Mouse (Mus musculus): ENCODE data around the gene Tenm4. TPM values are rescaled to one million over a fixed set of nuclear protein-coding genes. Genes with fewer than 3 reads are reported as not detected.
A peak's percentile ranks its signal among the peaks of the same experiment; 100 is the strongest.

Tenm4 gene
- total RNA-seq, 1 experiment = 38.9 TPM

DNA sequence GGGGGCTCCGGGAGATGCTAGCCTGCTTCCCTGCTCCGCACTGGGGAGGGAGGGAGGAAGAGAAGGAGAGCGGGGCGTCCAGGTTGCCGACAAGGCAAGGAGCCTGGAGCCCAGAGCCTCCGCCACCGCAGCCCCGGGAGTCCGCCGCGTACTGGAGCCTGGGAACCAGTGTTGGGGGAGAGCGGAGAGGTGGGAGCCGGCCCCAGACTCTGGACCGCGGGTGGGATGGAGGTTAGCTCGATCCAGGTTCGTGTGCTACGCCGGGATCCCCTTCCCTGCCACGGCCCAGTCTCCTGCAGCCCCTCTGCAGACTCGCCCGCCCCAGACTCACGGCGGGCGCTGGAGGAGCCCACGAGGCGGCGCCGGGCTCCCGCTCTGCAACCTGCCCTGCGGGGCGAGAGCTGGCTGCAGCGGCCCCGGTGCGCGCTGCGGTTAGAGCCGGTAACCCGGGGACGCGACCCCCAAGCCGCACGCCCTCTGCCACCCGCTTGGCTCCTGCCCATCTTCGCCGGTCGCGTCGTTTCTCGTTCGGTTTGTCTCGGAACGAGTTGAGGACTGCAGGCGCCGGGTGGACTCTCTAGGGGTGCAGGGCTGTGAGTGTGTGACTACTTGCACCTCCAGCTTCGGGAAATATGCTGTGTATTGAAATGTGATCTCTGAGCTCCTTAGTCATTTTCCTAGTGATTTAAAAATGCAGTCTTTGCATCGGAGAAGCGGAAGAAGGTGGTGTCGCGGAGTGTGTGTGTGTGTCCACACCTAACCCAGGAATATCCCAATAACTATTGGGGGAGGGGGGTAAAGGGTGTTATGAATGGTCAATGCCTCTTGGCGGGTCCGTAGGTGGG lies 39.7 kb downstream of the Tenm4 start:
- no peak for TF ChIP-seq HCFC1 (IDR thresholded peaks at IDR 0.05; ENCODE audit: borderline replicate concordance, insufficient read depth, low read length)
- no peak for TF ChIP-seq CHD2 (IDR thresholded peaks at IDR 0.05; ENCODE audit: low read depth, low read length)
- no peak for TF ChIP-seq ZC3H11A (IDR thresholded peaks at IDR 0.05; ENCODE audit: borderline replicate concordance, low read depth, low read length)
- TF ChIP-seq MAFK (IDR thresholded peaks at IDR 0.05; ENCODE audit: insufficient read depth, low read depth, low read length) = no peak
- no peak for TF ChIP-seq ZNF384 (IDR thresholded peaks at IDR 0.05; ENCODE audit: low read depth, low read length)
- Histone ChIP-seq H3K9me3 (ENCODE audit: control insufficient read depth, insufficient read depth, low read depth, low read length) (no peaks in the 10 kb centered on the region), H3K27ac (ENCODE audit: insufficient read depth, low read depth, low read length, poor library complexity, severe bottlenecking) (peak overlapping the region; percentile 5; the same call in 1 of the 2 replicates), H3K4me1 (ENCODE audit: control insufficient read depth in 2 of 2, insufficient read depth in 2 of 2, low read length in 2 of 2, poor library complexity in 1 of 2) (peaks cover 8 to 13% of the 10 kb centered on the region in 2 experiments), H3K36me3 (ENCODE audit: control insufficient read depth, insufficient read depth, low read length, poor library complexity, severe bottlenecking) (no peaks in the 10 kb centered on the region), H3K4me3 (ENCODE audit: insufficient read depth in 1 of 2, low read depth in 1 of 2, low read length in 2 of 2, poor library complexity in 1 of 2, severe bottlenecking in 1 of 2) (peak overlapping the region; percentile 70 to 86), H3K9ac (ENCODE audit: insufficient read depth, low read depth, low read length, poor library complexity, severe bottlenecking) (peak overlapping the region; percentile 83)
- DNase-seq (ENCODE audit: low read depth, low spot score) = no peak
- in situ Hi-C loops (cut with MboI; ENCODE audit: low sequenced_read_pairs in 2 of 2, unreplicated experiment in 2 of 2) = no loop called here

GRCm38 (mm10) chr7:96211618-96212021 lies 40.6 kb downstream of the Tenm4 start:
- peaks cover 11 to 18% of the 10 kb centered on the region in 2 experiments for H3K4me1 ChIP-seq (ENCODE audit: control insufficient read depth in 2 of 2, insufficient read depth in 2 of 2, low read length in 2 of 2, poor library complexity in 1 of 2)
- H3K9me3 ChIP-seq (ENCODE audit: control insufficient read depth, insufficient read depth, low read depth, low read length) = no peaks in the 10 kb centered on the region
- no peak for TF ChIP-seq ZNF384 (IDR thresholded peaks at IDR 0.05; ENCODE audit: low read depth, low read length)
- no peak for TF ChIP-seq HCFC1 (IDR thresholded peaks at IDR 0.05; ENCODE audit: borderline replicate concordance, insufficient read depth, low read length)
- no peak for TF ChIP-seq CHD2 (IDR thresholded peaks at IDR 0.05; ENCODE audit: low read depth, low read length)
- TF ChIP-seq ZC3H11A (IDR thresholded peaks at IDR 0.05; ENCODE audit: borderline replicate concordance, low read depth, low read length) = no peak
- no peak for TF ChIP-seq MAFK (IDR thresholded peaks at IDR 0.05; ENCODE audit: insufficient read depth, low read depth, low read length)
- DNase-seq (ENCODE audit: low read depth, low spot score) = no peak
- H3K9ac ChIP-seq (ENCODE audit: insufficient read depth, low read depth, low read length, poor library complexity, severe bottlenecking) = peak overlapping the region; percentile 82
- peak overlapping the region; percentile 99; the same call in 1 of the 2 replicates for H3K27ac ChIP-seq (ENCODE audit: insufficient read depth, low read depth, low read length, poor library complexity, severe bottlenecking)
- H3K4me3 ChIP-seq (ENCODE audit: insufficient read depth in 1 of 2, low read depth in 1 of 2, low read length in 2 of 2, poor library complexity in 1 of 2, severe bottlenecking in 1 of 2) = peak overlapping the region; percentile 70 to 86
- no peaks in the 10 kb centered on the region for H3K36me3 ChIP-seq (ENCODE audit: control insufficient read depth, insufficient read depth, low read length, poor library complexity, severe bottlenecking)
- in situ Hi-C loops (cut with MboI; ENCODE audit: low sequenced_read_pairs in 2 of 2, unreplicated experiment in 2 of 2) = no loop called here

- Histone ChIP-seq H3K4me1 (ENCODE audit: control insufficient read depth in 2 of 2, insufficient read depth in 2 of 2, low read length in 2 of 2, poor library complexity in 1 of 2) (peaks cover 11 to 15% of the 10 kb centered on the region in 2 experiments), H3K36me3 (ENCODE audit: control insufficient read depth, insufficient read depth, low read length, poor library complexity, severe bottlenecking) (no peaks in the 10 kb centered on the region), H3K27ac (ENCODE audit: insufficient read depth, low read depth, low read length, poor library complexity, severe bottlenecking) (peak overlapping the region; percentile 99), H3K9me3 (ENCODE audit: control insufficient read depth, insufficient read depth, low read depth, low read length) (no peaks in the 10 kb centered on the region), H3K9ac (ENCODE audit: insufficient read depth, low read depth, low read length, poor library complexity, severe bottlenecking) (peak overlapping the region; percentile 82), H3K4me3 (ENCODE audit: insufficient read depth in 1 of 2, low read depth in 1 of 2, low read length in 2 of 2, poor library complexity in 1 of 2, severe bottlenecking in 1 of 2) (peak overlapping the region; percentile 70 to 86)
- TF ChIP-seq ZNF384 (IDR thresholded peaks at IDR 0.05; ENCODE audit: low read depth, low read length) (no peak), CHD2 (IDR thresholded peaks at IDR 0.05; ENCODE audit: low read depth, low read length) (no peak), ZC3H11A (IDR thresholded peaks at IDR 0.05; ENCODE audit: borderline replicate concordance, low read depth, low read length) (no peak), HCFC1 (IDR thresholded peaks at IDR 0.05; ENCODE audit: borderline replicate concordance, insufficient read depth, low read length) (no peak), MAFK (IDR thresholded peaks at IDR 0.05; ENCODE audit: insufficient read depth, low read depth, low read length) (no peak)
- in situ Hi-C loops (cut with MboI; ENCODE audit: low sequenced_read_pairs in 2 of 2, unreplicated experiment in 2 of 2) = no loop called here
- no peak for DNase-seq (ENCODE audit: low read depth, low spot score)
These were observed 41.2 kb downstream of the Tenm4 start for GRCm38 (mm10) chr7:96212224-96212591.

- peak overlapping the region; percentile 82 for H3K9ac ChIP-seq (ENCODE audit: insufficient read depth, low read depth, low read length, poor library complexity, severe bottlenecking)
- in situ Hi-C loops (cut with MboI; ENCODE audit: low sequenced_read_pairs in 2 of 2, unreplicated experiment in 2 of 2) = no loop called here
- no peak for DNase-seq (ENCODE audit: low read depth, low spot score)
These were observed 41.8 kb downstream of the Tenm4 start for GRCm38 (mm10) chr7:96212592-96213541.

More at GRCm38 (mm10) chr7:96212592-96213541, 41.8 kb downstream of the Tenm4 start:
- H3K27ac ChIP-seq (ENCODE audit: insufficient read depth, low read depth, low read length, poor library complexity, severe bottlenecking) = peak overlapping the region; percentile 99
- peaks cover 11 to 13% of the 10 kb centered on the region in 2 experiments for H3K4me1 ChIP-seq (ENCODE audit: control insufficient read depth in 2 of 2, insufficient read depth in 2 of 2, low read length in 2 of 2, poor library complexity in 1 of 2)
- H3K36me3 ChIP-seq (ENCODE audit: control insufficient read depth, insufficient read depth, low read length, poor library complexity, severe bottlenecking) = no peaks in the 10 kb centered on the region
- H3K4me3 ChIP-seq (ENCODE audit: insufficient read depth in 1 of 2, low read depth in 1 of 2, low read length in 2 of 2, poor library complexity in 1 of 2, severe bottlenecking in 1 of 2) = peak overlapping the region; percentile 70 to 86
- no peaks in the 10 kb centered on the region for H3K9me3 ChIP-seq (ENCODE audit: control insufficient read depth, insufficient read depth, low read depth, low read length)
- TF ChIP-seq ZNF384 (IDR thresholded peaks at IDR 0.05; ENCODE audit: low read depth, low read length) (peak; percentile 95), MAFK (IDR thresholded peaks at IDR 0.05; ENCODE audit: insufficient read depth, low read depth, low read length) (no peak), ZC3H11A (IDR thresholded peaks at IDR 0.05; ENCODE audit: borderline replicate concordance, low read depth, low read length) (no peak), CHD2 (IDR thresholded peaks at IDR 0.05; ENCODE audit: low read depth, low read length) (0 out of 2 replicates have a peak, but pooled peaks have one; percentile 38), HCFC1 (IDR thresholded peaks at IDR 0.05; ENCODE audit: borderline replicate concordance, insufficient read depth, low read length) (peak; percentile 41; the same call in 1 of the 2 replicates)
